Mouse (Mus musculus) embryonic fibroblast, embryonic 13.5 days (primary cell): ENCODE measurements around the gene Ptger2.

Experiments
- CTCF ChIP-seq: IDR thresholded peaks from 2 replicates; pipeline ENCODE4 v1.5.1; 2011; ENCODE audit warnings: mild to moderate bottlenecking, control low read depth, low read length, moderate library complexity, borderline replicate concordance; ENCODE audit not compliant: insufficient read depth
- POLR2A ChIP-seq: IDR thresholded peaks from 2 replicates; pipeline ENCODE4 v1.6.1; 2011; ENCODE audit warnings: low read depth, mild to moderate bottlenecking, control low read depth, low read length, moderate library complexity

- TF ChIP-seq CTCF, result no peak
- no peak for TF ChIP-seq POLR2A
Measured at GRCm38 (mm10) chr14:45048128-45048527, 60.1 kb downstream of the Ptger2 start.
